14 mouse cellular contexts compared by ENCODE assay signal in genomic region chr5:146733888-146734640, GRCm38 (mm10).
DNase-seq lines count a peak whose midpoint lies in the region; ATAC-seq lines count a peak whose summit lies in the region.
"Had no signal": no experiment of that assay in that cellular context is flagged by ENCODE, and none has a peak within 500 bp of the region (broad histone marks: within the 10 kb centered on the region; RNA-seq: fewer than 3 reads in every experiment).

No protein-coding gene starts in this region.

- H3K27me3 ChIP-seq in liver, embryonic 12.5 days (replicated peaks) = no peaks in the 10 kb centered on the region
- H3K27me3 ChIP-seq: embryonic facial prominence, embryonic 15.5 days; neural tube, embryonic 15.5 days had no signal

- no peak overlapping the region for H3K4me2 ChIP-seq in liver, embryonic 12.5 days
- H3K4me2 ChIP-seq: embryonic facial prominence, embryonic 15.5 days; neural tube, embryonic 15.5 days had no signal

- no peak overlapping the region for H3K9ac ChIP-seq in liver, embryonic 12.5 days
- H3K9ac ChIP-seq: embryonic facial prominence, embryonic 15.5 days; neural tube, embryonic 15.5 days had no signal

- peaks cover 45% of the 10 kb centered on the region for H3K36me3 ChIP-seq in liver, embryonic 12.5 days

- peak; percentile 46; the same call in 1 of the 2 replicates for ATAC-seq in liver, embryonic 12.5 days
- no peak for ATAC-seq in megakaryocyte, adult 5-6 weeks (ENCODE audit: poor library complexity, severe bottlenecking)
- ATAC-seq: activated CD4-positive, CD25-positive, alpha-beta regulatory T cell, adult 4 months had no signal

- H3K27ac ChIP-seq in liver, embryonic 12.5 days = no peak overlapping the region
- H3K27ac ChIP-seq: embryonic facial prominence, embryonic 15.5 days; neural tube, embryonic 15.5 days had no signal

- no peak overlapping the region for H3K4me3 ChIP-seq in liver, embryonic 12.5 days
- H3K4me3 ChIP-seq: embryonic facial prominence, embryonic 15.5 days; neural tube, embryonic 15.5 days had no signal

- H3K4me1 ChIP-seq in liver, embryonic 12.5 days = peaks cover 10% of the 10 kb centered on the region; the same call in 1 of the 2 replicates

- H3K9me3 ChIP-seq in liver, embryonic 12.5 days (replicated peaks) = no peaks in the 10 kb centered on the region
- H3K9me3 ChIP-seq: embryonic facial prominence, embryonic 15.5 days; neural tube, embryonic 15.5 days had no signal

- peak; percentile 38 for DNase-seq in kidney, adult 18-20 months
- no peak for DNase-seq in kidney, postnatal 4 days
- peak; percentile 18 for DNase-seq in R1 (ENCODE audit: low read depth, low spot score)
- peak; percentile 59 for DNase-seq in kidney, adult 9 months
- DNase-seq in cerebellum, adult 9-11 months = no peak
- no peak for DNase-seq in cerebellum, adult 11 months
- DNase-seq: cerebellum, adult 8-10 months; heart, postnatal 14 days; thymus, adult 18-20 months had no signal

- WGBS in liver, embryonic 12.5 days (ENCODE audit: insufficient replicate concordance) = 68% methylated on average over 12 of the region's 12 CpGs

Comparison
In these comparisons a context has a peak if more than half of its experiments do, and no peak if none do; other contexts are left out.
1. DNase-seq: peak in kidney, adult 18-20 months (single experiment), R1 (single experiment) and kidney, adult 9 months (single experiment); none in kidney, postnatal 4 days (0 of 2), cerebellum, adult 9-11 months (single experiment) and cerebellum, adult 11 months (single experiment).